Mouse (Mus musculus) kidney, postnatal 25 days (tissue): ENCODE results near the gene Naa35.
A peak's percentile ranks its signal among the peaks of the same experiment; 100 is the strongest.

ENCODE experiments used
- DNase-seq, 2 experiments: peaks; one replicate each; pipeline ENCODE4 v3.0.0; 2021; ENCODE audit warnings: mixed read lengths in 2 of 2

The Naa35 gene

DNA sequence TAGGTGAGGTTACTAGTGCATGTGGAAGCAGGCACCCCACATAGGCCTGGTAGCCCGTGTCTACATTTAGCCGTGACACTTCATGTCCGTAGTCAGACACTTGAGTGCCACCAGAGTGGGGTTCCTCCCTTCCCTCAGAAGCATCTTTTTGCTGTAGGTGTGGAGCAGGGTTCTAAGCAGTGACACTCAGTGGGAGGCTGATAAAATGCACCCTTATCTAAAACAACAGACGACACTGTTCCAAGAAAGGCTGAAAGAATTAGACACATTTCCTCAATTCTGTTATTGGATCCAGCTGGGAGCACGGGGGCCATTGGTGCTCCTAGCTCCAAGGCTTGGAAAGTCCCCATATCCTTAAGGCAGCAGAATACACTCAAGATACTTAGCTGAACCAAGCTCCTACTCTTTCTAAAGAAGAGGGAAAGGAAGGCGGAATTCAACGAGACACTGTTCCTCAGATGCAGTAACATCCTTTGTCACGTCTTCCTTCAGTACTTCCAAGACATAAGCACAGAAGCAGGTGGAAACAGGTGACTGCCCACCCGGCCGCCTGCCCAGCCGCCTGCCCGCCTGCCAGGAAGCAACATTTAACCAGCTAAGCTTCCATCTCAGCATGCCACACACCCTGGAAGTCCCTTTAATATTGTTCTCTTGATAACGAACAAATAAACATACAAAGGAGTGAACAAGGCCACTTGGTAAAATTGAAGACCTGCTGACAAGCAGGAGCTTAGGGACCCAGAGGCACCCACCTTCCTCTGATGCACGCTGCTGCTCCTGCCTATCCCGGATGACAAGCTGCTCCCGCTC lies 54.5 kb downstream of the Naa35 start:
- no peak for DNase-seq

DNA sequence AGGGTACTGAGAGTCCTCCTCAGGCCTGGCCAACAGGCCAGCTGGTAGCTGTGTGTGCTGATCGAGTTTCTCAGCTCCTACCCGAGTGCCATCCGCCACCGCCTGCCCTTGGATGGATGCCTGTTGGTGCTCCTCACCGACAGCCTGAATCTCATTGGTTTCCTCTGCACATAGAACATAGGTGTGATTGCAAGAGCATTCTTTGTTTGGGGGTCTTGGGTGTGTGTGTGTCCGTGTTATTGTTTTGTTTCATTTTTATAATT lies 55.0 kb downstream of the Naa35 start:
- DNase-seq, result no peak

DNA sequence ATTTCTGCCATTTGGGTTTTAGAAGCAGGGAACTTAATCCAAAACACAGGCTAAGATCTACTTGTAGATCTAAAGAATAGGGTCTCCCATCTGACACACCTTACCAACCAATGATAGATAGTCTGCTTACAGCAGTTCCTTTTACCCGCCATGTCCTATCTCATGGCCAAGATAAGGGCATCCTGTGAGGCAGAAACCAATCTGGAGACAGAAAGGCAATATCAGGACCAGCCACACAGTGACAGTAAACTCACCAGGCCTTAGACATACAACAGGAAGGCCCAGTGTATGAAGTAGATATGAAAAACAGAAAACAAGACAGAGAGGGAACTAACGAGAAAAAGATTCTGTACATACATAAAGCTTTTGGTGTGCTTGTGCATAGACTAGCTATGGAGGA lies 57.8 kb downstream of the Naa35 start:
- no peak for DNase-seq

DNA sequence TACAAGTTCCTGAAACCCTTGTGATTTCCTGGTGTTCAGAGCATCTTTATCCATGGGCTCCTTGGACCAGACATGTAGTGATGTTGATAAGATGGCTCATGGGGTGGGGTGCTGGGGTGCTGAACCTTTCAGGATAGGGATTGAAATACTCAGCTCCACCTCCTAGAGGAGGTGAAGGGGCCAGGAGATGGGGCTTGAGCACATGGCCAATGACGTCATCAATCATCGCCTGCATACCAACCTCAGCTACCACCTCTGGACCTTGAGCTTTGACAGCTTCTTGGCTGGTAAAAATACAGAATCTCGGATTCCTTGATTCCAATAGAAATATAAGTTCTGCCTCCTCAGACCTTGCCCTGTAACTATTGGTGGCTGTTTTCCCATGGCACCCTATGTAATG lies 60.4 kb downstream of the Naa35 start:
- no peak for DNase-seq

DNA sequence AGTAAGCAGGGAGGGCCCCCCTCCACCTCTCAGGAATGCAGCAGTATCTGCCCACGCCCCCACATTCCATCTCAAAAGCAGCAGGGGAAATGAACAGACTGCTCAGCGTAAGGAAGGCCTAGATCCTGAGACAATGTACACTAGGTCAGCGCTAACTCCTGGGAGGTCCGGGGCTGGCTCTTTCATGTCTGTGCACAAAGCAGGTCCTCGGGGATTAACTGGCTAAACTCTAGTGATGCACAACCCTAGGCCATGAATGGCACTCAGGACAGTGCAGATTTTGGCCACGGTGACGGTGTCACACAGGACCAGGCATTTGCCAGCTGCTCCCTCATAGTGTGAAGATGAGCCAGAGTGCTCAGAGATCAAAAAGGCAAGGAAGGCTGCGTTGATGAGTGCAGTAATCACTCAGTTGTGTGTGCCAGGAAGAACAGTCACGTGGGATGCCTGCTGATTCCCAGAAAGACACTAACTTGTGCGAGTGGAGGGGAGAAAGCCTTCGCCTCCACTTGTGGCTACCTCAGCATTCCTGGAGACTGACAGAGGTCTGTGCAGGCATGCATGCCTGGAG lies 61.7 kb downstream of the Naa35 start:
- DNase-seq, result peak; percentile 57 to 61

DNA sequence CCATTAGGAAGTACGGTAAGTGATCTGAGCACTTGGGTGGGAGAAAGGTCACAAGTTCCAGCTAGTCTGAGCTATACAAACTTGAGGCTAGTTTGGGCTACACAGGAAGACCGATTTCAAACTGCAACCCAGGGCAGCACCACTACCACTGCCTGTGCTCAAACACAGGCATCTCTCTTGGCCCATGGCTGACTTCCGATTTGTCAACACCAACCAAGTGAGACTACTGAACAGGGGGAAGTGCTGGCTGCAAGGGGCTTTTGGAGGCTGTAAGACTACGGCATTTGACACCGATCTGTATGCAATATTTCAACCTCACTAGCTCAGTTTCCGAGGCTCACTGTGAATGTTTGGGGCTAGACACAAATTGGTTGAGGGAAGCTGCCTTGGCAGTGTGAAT lies 62.4 kb downstream of the Naa35 start:
- no peak for DNase-seq

DNA sequence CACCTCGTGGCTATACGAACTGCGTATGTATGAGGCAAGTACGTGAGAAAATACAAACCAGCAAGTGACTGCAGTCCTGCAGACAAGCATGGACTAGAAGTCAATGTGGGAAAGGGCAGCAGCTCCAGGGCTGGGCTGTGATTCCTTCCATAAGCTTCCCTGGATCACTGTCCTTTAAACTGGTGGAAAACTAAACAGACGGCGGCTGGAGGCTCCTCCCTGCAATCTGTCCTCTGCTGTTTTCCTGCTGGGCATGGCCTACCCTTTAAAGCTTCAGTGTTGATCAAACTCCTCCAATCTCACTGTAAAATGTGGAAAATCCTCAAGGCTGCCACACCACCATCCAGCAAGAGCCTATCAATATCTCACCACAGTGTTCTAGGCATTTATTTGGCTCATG lies 63.5 kb downstream of the Naa35 start:
- DNase-seq, result peak in 1 of 2 experiments; percentile 17

DNA sequence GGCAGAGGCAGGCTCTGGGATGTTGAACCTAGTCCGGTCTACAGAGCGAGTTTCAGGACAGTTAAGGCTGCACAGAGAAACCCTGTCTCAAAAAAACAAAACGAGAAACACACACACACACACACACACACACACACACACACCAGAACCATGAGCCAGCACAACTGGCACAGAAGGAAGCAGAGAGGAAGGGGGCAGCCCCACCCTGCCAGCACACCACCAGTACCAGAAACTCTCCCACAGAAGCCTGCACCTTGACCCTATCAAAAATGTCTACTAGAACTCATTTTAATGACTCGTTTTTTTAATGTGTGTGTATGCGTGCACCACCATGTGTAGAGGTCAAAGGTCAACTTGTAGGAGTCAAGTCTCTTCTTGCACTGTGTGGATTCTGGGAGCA lies 64.7 kb downstream of the Naa35 start:
- no peak for DNase-seq

DNA sequence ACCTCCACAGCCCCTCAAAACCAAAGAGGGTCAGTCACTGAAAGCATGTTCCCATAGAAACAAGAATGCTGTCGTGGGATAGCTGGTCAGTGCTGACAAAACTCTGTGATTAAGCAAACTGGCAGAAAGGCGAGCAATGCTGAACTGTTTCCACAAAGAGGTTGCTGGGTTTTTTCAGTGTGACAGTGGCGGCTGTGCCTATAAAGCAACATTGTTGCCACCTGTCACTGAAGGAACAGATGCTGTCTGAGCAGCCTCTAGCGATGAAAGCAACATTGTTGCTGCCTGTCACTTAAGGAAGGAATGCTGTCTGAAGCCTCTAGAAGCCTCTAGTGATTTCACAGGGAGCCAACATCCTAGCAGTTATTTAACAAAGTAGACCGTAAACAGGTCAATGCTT lies 67.6 kb downstream of the Naa35 start:
- DNase-seq, result no peak

DNA sequence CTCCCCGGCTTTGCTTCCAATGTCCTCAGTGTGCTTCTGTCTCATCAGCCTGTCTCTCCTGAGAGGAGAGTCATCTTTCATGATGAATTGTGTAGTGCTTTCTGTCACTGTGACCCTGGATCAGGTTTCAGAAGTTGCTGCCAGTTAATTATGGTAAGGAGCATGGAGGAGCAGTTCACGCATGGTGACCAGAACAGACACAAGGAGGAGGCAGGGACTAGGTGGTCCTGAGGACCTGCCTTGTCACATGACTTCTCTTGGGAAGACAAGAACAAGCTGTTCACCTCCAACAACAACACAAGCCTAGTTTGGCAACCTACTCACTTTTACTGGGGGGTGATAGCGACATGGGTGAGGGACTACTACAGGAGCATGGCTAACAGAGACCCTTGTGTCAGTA lies 68.1 kb downstream of the Naa35 start:
- DNase-seq, result no peak

DNA sequence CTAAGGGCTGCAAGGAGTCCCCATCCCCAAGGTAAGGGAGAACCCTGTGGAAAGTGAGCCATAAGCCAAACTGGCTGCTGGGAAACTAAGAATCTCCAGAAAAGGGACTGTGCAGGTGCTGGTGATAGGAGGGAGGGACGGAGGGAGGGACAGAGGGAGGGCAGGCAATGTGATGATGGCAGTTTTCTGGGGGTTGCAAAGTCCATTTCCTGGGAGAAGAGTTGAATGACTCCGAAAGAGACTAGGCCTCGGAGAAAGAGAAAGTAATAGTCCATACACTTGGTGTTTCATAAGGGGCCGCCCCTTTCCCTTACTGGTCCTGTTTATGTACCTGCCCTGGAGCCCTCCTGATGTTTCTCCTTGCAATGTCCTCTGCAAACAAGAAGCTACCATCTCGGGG lies 69.4 kb downstream of the Naa35 start:
- no peak for DNase-seq

DNA sequence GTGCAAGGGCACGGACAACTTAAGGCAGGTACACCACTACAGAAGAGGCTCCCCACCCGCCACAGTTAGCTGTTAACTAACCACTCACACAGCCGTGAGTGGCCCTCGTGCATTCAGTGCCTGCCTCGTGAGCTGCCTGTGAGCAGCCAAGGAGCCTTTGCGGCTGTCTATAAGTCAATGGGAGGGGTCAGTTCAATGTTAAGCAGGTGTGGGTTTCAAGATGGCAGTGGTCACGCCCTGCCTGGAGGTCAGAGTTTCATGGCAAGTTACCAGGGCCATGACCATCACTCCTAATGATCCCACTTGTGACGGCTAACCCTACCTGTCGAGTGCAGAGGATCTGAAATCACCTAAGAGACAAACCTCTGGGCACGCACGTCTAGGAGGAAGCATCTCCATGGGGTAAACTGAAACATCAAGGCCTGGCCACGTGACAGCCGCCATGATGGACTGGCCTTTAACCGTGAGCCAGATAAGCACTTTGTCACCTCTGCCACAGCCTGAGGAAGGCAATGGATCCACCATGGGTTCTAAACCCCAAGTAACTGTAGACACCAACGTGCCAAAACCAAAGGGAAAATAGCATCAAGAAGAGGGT lies 70.8 kb downstream of the Naa35 start:
- DNase-seq, result no peak

DNA sequence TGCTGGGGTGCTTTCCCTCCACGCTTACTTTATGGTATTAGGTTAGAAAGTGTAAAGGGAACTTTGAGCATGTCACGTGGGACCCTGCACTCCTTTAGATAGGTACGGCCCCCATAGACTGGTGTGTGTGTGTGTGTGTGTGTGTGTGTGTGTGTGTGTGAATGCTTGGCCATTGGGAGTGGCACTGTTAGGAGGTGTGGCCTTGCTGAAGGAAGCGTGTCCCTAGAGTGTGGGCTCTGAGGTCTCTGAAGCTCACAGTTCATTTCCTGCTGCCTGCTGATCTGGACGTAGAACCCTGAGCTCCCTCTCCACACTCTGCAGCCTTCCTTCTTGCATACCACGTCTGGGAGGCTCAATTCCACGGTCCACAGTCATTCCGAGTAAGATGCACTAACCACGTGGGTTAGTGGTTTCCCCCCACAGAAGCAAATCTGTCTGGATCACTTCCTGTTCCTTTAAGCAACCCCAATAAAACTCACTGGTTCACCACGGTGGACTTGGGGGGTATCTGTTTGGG lies 71.3 kb downstream of the Naa35 start:
- DNase-seq, result no peak

DNA sequence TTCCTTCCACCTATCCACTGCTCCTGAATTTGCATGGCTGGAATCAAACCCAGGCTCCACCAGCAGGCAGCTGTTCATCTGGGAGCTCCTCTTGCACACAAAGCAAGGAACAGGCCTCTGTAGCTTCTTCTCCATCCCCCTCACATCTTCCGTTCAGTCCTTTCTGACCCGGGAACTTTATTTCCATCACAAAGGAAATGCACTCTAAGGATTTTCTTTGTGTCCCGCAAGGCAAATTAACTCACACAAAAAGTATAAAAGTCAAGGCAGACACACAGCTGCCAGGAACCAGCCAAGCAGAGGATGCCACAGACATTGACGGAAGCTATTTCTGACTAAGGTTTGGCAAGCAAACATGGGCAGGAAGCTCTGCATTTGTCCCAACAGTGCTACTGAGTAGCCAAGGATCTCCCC lies 71.9 kb downstream of the Naa35 start:
- peak; percentile 33 to 66 for DNase-seq

DNA sequence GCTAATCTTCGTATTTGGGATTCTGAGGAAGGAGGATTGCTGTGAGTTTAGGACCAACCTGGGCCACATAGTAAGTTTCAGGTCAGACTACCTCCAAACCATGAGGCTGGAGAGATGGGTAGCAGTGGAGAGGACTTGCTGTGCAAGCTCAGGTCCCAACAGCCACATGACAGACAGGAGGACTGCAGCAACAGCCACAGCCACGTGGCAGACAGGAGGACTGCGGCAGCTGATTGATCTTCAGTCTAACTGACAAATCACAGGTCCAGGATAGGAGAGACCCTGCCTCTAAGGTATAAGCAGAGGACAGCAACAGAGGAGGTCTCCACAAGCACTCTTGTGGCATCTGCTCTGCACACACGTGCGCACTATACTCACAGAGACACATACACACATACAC lies 72.7 kb downstream of the Naa35 start:
- DNase-seq, result no peak

DNA sequence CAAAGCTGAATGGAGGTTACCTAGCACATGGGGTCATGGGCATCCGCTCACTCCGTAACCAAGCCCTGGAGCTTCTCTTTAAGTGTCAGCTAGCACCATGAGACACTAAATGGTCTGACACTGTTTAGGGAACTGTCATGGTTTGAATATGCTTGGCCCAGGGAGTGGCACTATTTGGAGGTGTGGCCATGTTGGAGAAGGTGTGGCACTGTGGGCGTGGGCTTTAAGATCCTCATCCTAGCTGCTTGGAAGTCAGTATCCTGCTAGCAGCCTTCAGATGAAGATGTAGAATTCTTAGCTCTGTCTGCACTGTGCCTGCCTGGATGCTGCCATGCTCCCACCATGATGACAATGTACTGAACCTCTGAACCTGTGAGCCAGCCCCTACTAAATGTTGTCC lies 75.3 kb downstream of the Naa35 start:
- DNase-seq, result no peak

DNA sequence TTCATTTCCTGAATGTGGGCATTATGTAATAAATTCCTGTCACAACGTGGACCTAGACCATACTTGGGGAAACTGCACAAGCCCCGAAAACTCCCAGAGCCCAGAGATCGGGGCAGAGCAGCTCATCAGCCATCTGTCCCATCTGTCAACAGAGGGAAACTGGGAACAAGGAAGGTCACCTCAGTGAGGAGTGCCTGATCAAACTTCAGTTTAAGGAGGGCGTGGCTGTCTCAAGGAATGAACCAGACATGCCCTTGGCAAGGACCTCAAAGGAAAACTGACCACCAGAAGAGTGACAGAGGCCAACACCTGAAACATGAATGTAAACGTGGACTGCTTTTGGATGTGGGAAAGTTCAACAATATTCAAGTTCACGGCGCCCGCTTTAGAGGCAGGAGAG lies 76.3 kb downstream of the Naa35 start:
- DNase-seq, result no peak

DNA sequence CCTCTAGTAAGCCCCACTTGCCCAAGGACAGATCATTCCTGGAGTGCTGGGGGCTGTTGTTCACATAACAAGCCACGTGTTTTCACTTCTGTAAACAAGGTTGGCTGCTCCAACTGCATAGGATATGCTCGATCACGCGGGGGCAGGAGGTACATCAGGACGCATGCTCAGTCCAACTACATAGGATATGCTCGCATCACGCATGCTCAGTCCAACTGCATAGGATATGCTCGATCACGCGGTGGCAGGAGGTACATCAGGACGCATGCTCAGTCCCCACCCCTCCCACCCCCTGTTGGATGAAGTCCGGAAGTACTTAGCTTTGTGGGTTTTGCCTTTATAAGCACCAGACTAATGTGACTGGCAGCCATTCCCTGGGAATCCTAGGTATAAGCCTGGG lies 76.9 kb downstream of the Naa35 start:
- no peak for DNase-seq

DNA sequence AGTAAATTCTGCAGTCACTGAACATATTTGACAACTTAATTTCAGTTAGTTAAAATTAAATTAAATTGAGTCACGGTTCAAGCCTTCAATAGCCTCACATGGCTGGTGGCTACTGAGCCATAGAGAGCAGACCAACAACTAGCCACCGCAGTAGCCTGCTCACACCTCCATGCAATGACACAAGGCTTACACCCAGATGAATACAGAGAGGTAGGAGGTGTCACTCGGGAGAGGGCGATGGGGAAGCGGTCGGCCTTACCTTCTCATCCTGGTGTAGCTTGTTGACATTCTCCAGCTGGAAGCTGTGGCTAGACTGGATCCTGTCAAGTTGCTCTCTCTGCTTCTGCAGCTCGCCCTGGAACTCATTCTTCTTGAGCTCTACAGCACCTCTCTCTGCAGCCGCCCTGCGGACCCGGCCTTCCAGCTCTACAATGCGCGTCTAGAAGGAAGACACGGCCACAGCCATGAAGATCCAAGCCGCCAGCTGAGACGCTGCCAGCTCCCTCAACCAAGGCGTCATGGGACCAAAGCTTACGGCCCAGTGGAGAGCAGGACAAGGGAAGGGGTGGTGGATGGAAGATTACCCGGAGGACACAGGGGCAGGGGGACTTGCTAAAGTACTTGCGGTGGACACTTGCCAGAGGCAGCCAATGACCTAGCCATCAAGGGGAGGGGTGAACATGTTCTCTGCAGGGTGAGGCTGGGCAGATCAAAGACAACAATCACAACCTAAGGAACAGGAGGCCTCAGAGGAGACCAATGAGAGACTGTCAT lies 79.1 kb downstream of the Naa35 start:
- DNase-seq, result peak; percentile 32 to 74

DNA sequence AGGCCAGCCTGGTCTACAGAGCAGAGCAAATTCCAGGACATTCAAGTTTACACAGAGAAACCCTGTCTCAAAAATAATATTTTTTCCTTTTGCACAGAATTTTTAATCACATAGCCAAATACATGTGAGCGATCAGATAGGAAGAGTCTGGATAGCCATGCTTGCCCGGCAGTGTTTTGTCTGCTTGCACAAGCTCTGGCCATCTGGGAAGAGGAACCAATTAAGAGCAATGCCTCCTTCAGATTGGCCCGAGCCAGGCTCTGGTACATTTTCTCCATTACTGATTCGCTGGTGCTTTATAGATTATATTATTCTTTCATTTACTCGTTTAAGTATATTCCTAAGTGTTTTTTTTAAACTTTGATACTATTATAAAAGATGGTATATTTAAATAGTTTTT lies 82.7 kb downstream of the Naa35 start:
- DNase-seq, result no peak

DNA sequence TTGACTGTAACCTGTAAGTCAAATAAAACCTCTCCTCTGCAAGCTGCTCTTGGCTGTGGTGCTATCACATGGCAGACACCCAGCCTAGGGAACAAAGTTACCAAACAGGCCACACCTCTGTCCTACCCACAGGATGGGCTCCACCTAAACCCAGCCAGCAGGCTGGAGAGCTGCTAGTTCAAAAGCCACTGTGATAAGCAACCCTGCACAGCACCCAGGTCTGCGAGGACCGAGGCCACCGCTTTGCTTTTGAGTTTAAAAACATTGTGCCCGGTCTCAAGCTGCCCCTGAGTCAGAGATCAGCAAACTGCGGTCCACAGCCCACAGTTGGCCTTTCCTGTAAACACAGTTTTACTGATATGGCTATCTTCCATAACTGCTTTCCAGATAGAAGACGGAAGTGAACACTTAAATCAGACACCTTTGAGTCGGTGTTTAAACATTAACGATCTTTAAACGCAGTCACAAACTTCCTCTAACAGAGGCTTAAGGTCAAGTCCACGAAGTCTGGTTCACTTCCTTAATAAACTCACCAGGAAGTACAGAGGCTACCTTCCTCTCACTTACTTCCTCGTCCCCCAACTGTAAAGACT lies 83.5 kb downstream of the Naa35 start:
- peak; percentile 28 to 66 for DNase-seq

DNA sequence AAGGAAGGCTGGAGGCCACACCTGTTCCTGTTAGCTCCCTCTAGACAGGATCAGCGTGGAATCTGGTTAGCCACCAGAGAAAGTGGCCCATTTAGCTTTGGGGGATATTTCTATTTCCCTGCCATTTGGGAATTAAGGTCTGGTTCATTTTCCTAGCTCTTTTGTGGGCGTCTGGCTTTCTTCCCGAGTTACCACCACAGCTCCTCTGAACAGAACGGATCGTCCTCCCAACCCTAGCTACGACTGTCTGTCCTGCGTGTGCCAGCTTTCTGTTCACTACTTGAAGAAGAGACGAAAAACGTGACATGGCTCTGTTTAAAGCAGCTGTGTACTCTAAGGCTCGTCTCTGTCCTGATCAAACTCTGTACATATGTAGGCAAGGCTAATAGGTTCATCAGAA lies 84.9 kb downstream of the Naa35 start:
- DNase-seq, result no peak

DNA sequence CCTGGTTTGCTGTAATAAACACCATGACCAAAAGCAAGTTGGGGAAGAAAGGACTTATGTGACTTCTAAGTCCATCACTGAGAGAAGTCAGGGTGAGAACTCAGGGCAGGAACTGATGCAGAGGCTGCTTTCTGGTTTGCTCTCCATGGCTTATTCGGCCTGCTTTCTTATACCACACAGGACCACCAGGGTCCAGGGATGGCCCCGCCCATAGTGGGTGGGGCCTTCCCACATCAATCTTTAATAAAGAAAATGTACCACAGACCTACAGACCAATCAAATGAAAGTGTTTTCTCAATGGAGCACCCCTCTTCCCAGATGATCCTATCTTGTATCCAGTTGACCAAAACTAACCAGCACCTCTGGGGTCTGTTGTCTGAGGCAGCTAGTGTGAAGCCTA lies 86.5 kb downstream of the Naa35 start:
- DNase-seq, result no peak
